Mouse (Mus musculus) heart, embryonic 14.5 days (tissue): ENCODE measurements around the gene 1600014C10Rik. TPM values are rescaled to one million over a fixed set of nuclear protein-coding genes. Genes with fewer than 3 reads are reported as not detected.

Experiments used
- ATAC-seq: fragments of 200-750 bp; cut with Nextera tagmentation; 2 replicates; pipeline ENCODE4 v1.8.0; 2017; ENCODE audit warnings: low read depth, moderate TSS enrichment; ENCODE audit not compliant: insufficient number of reproducible peaks, insufficient read depth, low FRiP score
- H3K27ac ChIP-seq, 2 experiments: fragments of 200-500 bp in 1 of 2; fragments of 300-500 bp in 1 of 2; sonication (generic) in 1 of 2; replicated peaks in 1 of 2; 2 replicates each; pipeline ENCODE4 v1.5.1; 2012 to 2014; ENCODE audit warnings: low read depth in 2 of 2, low read length in 2 of 2, control low read depth in 1 of 2, mild to moderate bottlenecking in 1 of 2, mixed read lengths in 1 of 2; ENCODE audit not compliant: control insufficient read depth in 1 of 2, insufficient read depth in 1 of 2
- H3K27me3 ChIP-seq: fragments of 300-500 bp; sonication (generic); 2 replicates; pipeline ENCODE4 v1.6.1; 2014; ENCODE audit warnings: mild to moderate bottlenecking, low read length, control low read depth; ENCODE audit not compliant: control insufficient read depth, insufficient read depth
- H3K36me3 ChIP-seq: fragments of 300-500 bp; sonication (generic); 2 replicates; pipeline ENCODE4 v1.6.1; 2014; ENCODE audit warnings: mild to moderate bottlenecking, control low read depth, low read length, mixed read lengths; ENCODE audit not compliant: control insufficient read depth, insufficient read depth
- H3K4me1 ChIP-seq, 2 experiments: fragments of 200-500 bp in 1 of 2; fragments of 300-500 bp in 1 of 2; sonication (generic) in 1 of 2; 2 replicates each; pipeline ENCODE4 v1.6.1; 2012 to 2014; ENCODE audit warnings: low read length in 2 of 2, control low read depth in 1 of 2, mixed read lengths in 1 of 2; ENCODE audit not compliant: control insufficient read depth in 2 of 2, insufficient read depth in 2 of 2
- H3K4me2 ChIP-seq: fragments of 300-500 bp; sonication (generic); 2 replicates; pipeline ENCODE4 v1.6.1; 2014; ENCODE audit warnings: mild to moderate bottlenecking, low read length
- H3K4me3 ChIP-seq, 2 experiments: fragments of 200-500 bp in 1 of 2; fragments of 300-500 bp in 1 of 2; sonication (generic) in 1 of 2; 2 replicates each; pipeline ENCODE4 v1.5.1; 2012 to 2014; ENCODE audit warnings: low read length in 2 of 2, mild to moderate bottlenecking in 2 of 2, control low read depth in 1 of 2, low read depth in 1 of 2, moderate library complexity in 1 of 2; ENCODE audit not compliant: control insufficient read depth in 1 of 2, insufficient read depth in 1 of 2
- H3K9ac ChIP-seq: fragments of 300-500 bp; sonication (generic); 2 replicates; pipeline ENCODE4 v1.6.1; 2014; ENCODE audit warnings: mild to moderate bottlenecking, low read length
- H3K9me3 ChIP-seq: fragments of 300-500 bp; sonication (generic); 2 replicates; pipeline ENCODE4 v1.6.1; 2016; ENCODE audit warnings: low read length, control low read depth; ENCODE audit not compliant: control insufficient read depth
- WGBS: fragments of 180-500 bp; shearing (Covaris S2); extraction: QIAGEN DNeasy Blood & Tissue Kit; methylation state at CpG from one replicate; pipeline ENCODE4 v1.1.7; 2014; 5-methylcytosine and 5-hydroxymethylcytosine counted together
- polyA plus RNA-seq: library from polyadenylated mRNA; unstranded; fragments of >200 nt; fragmentation: Nextera tagmentation; extraction: Ambion mirVana; gene quantifications from 2 replicates; pipeline ENCODE4 v1.2.1, GENCODE M21; 2014

The 1600014C10Rik gene
- polyA plus RNA-seq, 1 experiment from 2014 or later: 14.4 TPM

DNA sequence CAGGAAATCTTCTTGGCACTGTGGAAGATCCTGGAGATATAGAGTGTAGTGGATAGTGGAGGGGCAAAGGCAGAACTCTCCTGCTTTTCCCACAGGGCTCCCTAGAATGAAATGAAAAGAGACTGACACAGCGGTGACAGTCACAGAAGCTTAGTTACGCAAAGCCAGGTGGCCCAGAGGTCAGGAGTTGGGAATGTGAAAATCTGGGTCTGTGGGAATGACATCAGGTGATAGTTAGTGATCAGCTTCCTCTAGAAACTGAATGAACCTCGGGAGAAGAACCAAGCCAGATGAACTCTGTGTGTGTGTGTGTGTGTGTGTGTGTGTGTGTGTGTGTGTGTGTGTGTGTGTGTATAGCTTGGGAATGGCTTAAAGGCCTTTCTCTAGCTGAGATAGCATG is 26.0 kb downstream of the 1600014C10Rik start:
- ATAC-seq: no peak
- WGBS: 68% methylated on average over 3 of the region's 3 CpGs
- peaks cover 4 to 19% of the 10 kb centered on the region in 2 experiments; a peak in 3 of 4 replicates for H3K4me1 ChIP-seq

DNA sequence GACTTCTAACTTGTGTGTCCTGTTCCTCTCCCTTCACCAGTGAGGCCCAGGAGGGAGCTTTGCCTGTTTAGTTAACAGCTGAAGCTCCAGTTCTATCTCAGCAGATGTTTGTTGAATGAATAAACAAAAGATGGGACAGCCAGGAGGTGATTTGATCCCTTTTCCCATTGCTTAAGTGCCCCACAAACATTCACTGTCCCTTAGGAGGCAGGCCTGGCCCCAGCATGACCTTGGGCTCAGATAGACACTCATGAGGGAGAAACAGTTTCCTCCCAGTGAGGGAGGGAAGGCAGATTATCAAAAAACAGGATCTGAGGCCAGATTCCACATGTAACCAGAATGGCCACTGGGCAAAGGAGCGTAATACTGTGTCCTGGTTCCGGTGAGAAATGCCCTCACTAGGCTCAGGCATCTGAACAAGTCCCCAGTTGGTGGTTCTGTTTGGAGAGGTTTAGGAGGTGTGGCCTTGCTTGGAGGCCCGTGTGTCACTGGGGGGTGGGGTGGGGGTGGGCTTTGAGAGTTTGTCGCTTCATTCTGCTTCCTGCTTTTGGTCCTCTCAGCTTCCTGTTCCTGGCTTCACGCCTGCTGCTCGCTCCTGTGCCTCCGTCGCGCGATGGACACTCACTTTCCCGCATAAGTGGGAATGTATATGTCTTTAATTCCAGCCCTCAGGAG is 26.6 kb downstream of the 1600014C10Rik start:
- Histone ChIP-seq H3K4me1 (peaks cover 4 to 19% of the 10 kb centered on the region in 2 experiments; a peak in 3 of 4 replicates), H3K9ac (no peak overlapping the region), H3K27me3 (no peaks in the 10 kb centered on the region), H3K4me2 (no peak overlapping the region), H3K9me3 (no peaks in the 10 kb centered on the region), H3K27ac (no peak overlapping the region), H3K4me3 (no peak overlapping the region), H3K36me3 (no peaks in the 10 kb centered on the region)
- WGBS: 63% methylated on average over 11 of the region's 11 CpGs
- no peak for ATAC-seq

More for the DNA sequence above, 26.0 kb downstream of the 1600014C10Rik start:
- no peak overlapping the region for H3K4me2 ChIP-seq
- no peaks in the 10 kb centered on the region for H3K36me3 ChIP-seq
- no peak overlapping the region for H3K4me3 ChIP-seq
- no peak overlapping the region for H3K9ac ChIP-seq
- no peaks in the 10 kb centered on the region for H3K27me3 ChIP-seq
- H3K9me3 ChIP-seq: no peaks in the 10 kb centered on the region
- H3K27ac ChIP-seq: no peak overlapping the region

DNA sequence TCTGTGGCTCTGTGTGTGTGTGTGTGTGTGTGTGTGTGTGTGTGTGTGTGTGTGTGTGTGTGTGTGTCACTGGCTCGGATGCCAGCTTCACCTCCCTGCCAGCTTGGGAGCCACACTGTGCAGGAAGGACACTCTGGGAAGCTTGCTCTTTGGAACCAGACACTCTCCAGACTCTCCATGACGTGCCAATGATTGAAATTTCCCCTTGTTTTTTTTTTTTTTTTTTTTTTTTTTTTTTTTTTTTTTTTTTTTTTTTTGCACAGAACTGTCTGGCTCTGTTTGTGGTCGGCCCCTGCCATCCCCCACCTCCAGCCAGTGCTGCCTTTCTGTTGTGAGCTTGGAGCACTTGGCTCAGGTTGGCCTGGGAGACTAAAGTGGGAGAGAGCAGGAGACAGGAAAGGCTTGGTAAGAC is 29.6 kb downstream of the 1600014C10Rik start:
- no peak overlapping the region for H3K9ac ChIP-seq
- WGBS: 10% methylated on average over 3 of the region's 3 CpGs
- H3K27me3 ChIP-seq: no peaks in the 10 kb centered on the region
- H3K4me3 ChIP-seq: no peak overlapping the region
- no peak overlapping the region for H3K4me2 ChIP-seq
- no peak overlapping the region; a peak in 1 of 4 replicates for H3K27ac ChIP-seq
- no peaks in the 10 kb centered on the region for H3K9me3 ChIP-seq
- H3K36me3 ChIP-seq: no peaks in the 10 kb centered on the region
- peaks cover 11 to 26% of the 10 kb centered on the region in 2 experiments for H3K4me1 ChIP-seq
- ATAC-seq: no peak

DNA sequence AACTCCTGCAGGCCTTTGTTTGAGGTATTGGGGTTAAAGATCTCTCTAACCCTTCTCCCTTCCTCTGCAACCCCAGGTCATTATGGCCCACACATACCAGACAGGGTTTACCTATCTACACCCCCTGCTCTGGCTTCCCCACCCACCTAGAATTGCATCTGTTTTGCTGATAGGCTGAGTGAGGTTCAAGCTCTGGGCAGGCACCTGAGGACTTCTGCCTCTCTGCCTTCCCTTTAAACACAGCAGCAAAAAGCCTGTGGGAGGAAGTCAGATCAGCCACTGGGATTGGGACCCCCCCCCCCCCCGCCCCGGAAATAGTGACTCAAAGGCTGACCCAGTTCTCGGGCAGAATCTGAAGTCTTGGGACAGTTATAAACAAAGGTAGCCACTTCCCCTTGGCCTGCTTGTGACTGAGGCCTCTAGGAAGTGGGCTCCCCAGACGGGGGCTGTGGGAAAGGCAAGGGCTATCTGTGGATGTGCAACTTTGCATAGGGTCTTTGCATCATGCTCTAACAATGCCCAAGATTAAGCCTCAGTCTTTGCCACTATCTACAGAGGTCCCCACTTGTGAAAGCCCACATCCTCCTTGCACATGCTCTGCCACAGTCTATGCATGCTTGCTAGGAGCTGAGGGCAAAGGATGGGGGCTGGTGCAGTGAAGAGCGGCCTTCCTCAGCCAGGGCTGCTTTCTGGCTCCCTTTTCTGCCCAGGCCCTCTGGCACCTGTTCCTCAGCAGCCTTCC is 31.6 kb downstream of the 1600014C10Rik start:
- no peak overlapping the region for H3K9ac ChIP-seq
- H3K4me2 ChIP-seq: no peak overlapping the region
- no peak overlapping the region for H3K4me3 ChIP-seq
- WGBS: 62% methylated on average over 5 of the region's 5 CpGs
- no peak for ATAC-seq
- no peaks in the 10 kb centered on the region for H3K9me3 ChIP-seq
- H3K4me1 ChIP-seq: peaks cover 16 to 25% of the 10 kb centered on the region in 2 experiments
- 0 out of 2 replicates have a peak, but pooled peaks cover 10% of the 10 kb centered on the region for H3K36me3 ChIP-seq
- no peak overlapping the region for H3K27ac ChIP-seq
- H3K27me3 ChIP-seq: no peaks in the 10 kb centered on the region

DNA sequence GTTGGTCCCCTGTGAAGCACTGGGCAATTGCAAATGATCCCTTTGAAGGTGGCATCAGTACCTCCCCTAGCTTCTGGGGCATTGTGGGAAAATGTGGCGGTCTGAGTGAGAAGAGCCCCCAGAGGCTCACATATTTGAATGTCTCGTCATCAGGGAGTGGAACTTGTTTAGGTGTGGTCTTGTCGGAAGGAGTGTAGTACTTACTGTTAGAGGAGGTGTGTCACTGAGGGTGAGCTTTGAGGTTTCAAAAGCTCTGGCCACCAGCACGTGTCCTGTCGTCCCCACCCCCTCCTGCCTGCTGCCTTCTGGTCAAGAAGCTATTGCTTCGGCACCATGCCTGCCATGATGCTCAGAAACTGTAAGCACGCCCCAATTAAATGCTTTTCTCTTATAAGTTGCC is 32.3 kb downstream of the 1600014C10Rik start:
- no peaks in the 10 kb centered on the region for H3K9me3 ChIP-seq
- no peak overlapping the region for H3K4me2 ChIP-seq
- no peak for ATAC-seq
- H3K4me3 ChIP-seq: no peak overlapping the region
- no peaks in the 10 kb centered on the region for H3K27me3 ChIP-seq
- WGBS: 69% methylated on average over 7 of the region's 7 CpGs
- H3K27ac ChIP-seq: no peak overlapping the region
- peaks cover 16% of the 10 kb centered on the region; the same call in 1 of the 2 replicates for H3K36me3 ChIP-seq
- H3K4me1 ChIP-seq: peaks cover 18 to 22% of the 10 kb centered on the region in 2 experiments
- H3K9ac ChIP-seq: no peak overlapping the region

DNA sequence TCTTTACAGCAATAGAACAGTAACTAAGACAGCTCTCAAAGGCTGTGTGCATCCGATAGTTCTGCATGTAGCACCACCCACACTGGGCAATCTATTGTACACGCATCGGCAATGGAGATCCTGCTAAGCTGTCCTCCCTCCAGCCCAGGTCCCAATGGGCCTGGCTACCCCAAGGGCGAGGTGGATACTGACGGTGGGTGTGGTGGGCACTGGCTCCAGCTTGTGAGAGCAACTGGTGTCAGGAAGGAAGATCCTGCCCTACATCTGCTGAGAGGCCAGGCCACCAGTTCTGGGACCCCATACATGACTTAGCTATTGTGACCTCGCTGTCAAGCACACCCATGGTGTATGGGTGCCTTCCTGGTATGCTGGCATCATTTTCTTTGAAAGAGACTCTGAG is 32.7 kb downstream of the 1600014C10Rik start:
- WGBS: 89% methylated on average over 6 of the region's 6 CpGs
- H3K9ac ChIP-seq: no peak overlapping the region
- no peaks in the 10 kb centered on the region for H3K27me3 ChIP-seq
- no peak overlapping the region for H3K4me3 ChIP-seq
- H3K9me3 ChIP-seq: no peaks in the 10 kb centered on the region
- no peak for ATAC-seq
- H3K36me3 ChIP-seq: peaks cover 19% of the 10 kb centered on the region
- H3K4me1 ChIP-seq: peaks cover 18 to 22% of the 10 kb centered on the region in 2 experiments
- H3K4me2 ChIP-seq: no peak overlapping the region
- no peak overlapping the region for H3K27ac ChIP-seq

DNA sequence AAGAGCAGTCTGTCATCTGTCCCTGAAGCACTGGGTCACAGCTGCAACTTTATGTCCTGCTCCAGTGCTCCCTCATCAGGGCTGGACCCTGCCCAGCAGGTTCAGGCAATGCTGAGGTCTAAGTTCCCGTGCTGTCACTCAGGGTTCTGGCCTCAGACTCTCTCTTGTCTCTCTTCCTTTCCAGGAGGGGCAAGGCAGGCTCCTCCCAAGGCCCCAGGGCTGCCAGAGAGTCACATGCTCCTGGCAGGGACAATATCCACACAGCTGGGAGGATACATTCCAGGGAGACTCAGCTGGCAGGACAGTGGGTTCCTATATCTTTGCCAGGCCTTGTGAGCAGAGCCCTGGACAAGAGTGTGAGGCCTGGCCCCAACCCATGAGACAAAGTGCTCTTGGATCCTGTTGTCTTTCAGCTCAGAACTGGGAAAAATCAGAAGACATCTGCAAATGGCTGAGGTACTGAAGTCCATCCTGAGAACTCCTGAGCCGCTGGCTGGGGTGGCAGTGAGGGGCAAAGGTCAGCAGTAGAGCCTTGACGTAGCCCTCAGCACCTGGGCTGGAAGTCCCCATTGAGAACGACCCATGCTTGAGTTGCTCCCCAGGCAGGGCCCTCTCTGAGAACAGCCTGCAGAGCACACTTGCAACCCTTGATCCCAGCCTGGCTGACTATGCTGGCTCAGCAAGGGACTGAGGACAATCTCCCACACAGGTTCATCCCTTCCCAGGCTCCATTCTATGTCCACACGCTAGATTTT is 34.6 kb downstream of the 1600014C10Rik start:
- Histone ChIP-seq H3K27ac (peak overlapping the region; percentile 27 to 43; a peak in 2 of 4 replicates), H3K9ac (no peak overlapping the region), H3K4me1 (peaks cover 14 to 15% of the 10 kb centered on the region in 2 experiments), H3K27me3 (no peaks in the 10 kb centered on the region), H3K36me3 (peaks cover 28% of the 10 kb centered on the region), H3K9me3 (no peaks in the 10 kb centered on the region), H3K4me3 (no peak overlapping the region), H3K4me2 (no peak overlapping the region)
- WGBS: 56% methylated on average over 5 of the region's 5 CpGs
- ATAC-seq: peak; percentile 72
